Mouse (Mus musculus): ENCODE results near the gene Nrxn3. TPM values are rescaled to one million over a fixed set of nuclear protein-coding genes. Genes with fewer than 3 reads are reported as not detected.

Gene Nrxn3
- total RNA-seq, 2 experiments from 2014 or later, result 0.23 TPM; not detected in 1

DNA sequence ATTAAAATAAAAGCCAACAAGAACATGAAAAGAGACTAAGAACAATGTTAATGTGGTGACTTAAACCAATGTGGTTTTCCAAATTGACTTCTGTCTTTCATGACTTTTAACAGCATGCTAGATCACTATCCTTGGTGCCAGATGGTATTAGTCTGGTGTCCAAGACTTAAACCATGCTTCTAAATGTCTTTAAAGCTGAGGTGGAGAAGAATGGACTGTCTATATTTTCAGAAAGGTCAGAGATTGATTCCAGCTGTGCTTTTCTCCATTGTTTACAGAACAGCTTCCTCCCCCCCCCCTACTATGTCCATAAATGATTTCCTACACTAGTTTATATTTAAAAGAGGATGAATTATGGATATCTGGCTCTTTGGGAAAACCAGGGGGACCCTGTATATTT lies 1473.5 kb downstream of the Nrxn3 start:
- intact Hi-C loops (cut with DNase I), result no loop called here
- no peak for DNase-seq

DNA sequence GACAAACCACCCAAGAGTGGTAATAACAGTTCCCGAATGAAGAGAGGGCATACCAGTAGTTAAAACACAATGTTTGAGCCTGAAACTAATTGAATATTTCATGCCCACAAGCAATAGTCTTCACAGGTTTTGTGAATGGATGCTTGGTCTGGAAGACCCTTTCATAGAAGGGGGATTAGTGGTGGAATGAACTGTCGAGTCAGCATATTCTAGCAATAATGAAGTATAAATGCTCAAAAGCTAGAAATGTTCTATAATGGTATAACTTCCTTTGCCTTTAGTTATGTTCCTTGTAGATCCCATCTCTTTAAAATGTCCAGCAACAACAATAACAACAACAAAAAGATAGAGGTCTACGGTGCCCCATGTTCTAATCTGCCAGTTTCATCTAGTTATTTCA lies 1475.3 kb downstream of the Nrxn3 start:
- no peak for DNase-seq
- intact Hi-C loops (cut with DNase I), result no loop called here

DNA sequence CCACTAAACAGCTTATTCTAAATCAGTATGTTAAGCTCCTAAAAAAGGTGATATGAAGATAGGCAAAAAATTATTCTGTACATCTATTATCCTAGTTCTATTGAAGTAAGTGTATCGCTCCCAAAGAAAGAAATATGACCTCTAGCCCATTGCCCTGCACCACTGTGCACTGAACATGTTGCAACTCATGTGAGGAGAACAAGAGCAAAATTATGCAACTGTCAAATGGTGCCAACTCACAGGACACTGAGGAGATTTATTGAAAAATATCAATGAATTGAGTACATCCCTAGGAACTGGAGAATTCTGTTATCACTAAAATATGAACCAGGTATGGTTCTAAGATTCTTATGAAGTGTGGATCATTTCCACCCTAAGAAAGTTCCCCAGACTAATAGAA lies 1479.8 kb downstream of the Nrxn3 start:
- DNase-seq, result no peak
- intact Hi-C loops (cut with DNase I), result no loop called here

DNA sequence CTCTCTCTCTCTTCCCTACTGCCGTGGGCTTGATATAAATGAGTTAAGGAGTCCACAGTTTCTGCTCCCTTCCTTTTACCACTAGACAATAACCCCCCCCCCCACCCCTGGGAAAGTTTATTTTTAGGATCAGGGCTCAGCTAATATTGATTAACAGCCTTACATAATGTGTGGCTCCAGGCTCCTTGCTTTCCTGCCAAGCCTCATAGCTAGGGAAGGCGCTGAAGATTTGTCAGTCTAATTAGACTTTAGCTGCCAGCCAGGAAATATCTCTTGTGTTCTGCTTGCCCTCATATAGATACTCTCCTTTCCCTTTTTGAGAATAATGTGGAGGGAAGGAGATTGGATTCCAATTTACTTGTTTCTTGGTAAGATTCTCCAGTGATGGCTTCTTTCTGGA lies 1488.7 kb downstream of the Nrxn3 start:
- DNase-seq, result no peak
- intact Hi-C loops (cut with DNase I), result no loop called here

DNA sequence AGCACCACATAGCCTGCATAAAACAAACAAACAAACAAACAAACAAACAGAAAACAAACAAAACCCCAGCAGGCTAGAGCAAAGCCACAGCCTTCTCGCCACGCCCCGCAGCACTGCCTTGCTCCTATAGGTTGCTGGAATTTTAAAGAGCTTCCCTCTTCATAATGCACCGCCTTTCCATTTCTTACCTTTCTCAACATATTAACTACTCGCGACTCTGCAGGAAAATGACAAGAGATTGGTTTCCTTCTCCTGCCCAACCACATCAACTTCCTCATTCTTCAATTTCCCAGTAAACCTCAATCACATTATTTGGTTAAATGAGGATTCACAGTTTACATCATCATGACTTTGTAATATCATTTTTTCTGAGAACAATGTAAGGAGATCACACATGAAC lies 1494.4 kb downstream of the Nrxn3 start:
- intact Hi-C loops (cut with DNase I), result no loop called here
- DNase-seq, result no peak

DNA sequence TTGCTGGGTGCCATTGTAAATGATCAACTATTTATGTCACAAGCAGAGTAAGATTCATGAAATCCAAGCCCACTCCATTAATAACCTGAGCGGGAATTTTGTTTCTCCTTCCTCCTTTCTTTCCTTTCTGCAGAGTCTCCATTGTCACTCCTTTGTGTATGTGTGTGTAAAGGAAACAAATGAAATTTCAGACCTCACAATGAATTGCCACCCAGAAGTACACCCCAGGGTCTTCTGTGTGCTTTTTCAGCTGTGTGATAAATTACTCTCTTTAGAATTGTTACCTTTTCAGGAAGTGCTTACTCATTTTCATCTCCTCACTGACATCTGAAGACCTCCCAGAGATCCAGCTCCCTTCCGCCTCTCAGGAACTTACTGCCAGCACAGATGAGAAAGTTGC lies 1506.4 kb downstream of the Nrxn3 start:
- no peak for DNase-seq
- intact Hi-C loops (cut with DNase I), result no loop called here

DNA sequence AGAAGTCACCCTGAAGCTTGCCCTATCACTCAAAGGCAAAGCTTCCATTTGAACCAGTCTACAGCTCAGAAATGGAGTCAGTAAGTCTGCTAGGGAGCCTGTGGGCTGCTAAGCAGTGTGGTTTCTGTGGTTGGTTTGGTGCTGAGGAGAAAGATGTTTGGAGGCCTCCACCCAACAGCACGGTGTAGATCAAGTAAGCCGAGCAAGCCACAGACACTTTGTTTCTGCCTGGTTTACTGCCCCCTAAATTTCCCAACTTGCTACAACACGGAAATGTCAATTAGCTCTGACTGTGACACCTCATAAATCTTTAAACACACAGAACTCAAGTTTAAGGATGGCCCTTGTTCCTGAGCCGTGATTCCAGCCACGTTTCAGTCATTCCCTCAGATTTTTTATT lies 1513.4 kb downstream of the Nrxn3 start:
- intact Hi-C loops (cut with DNase I), result no loop called here
- no peak for DNase-seq

DNA sequence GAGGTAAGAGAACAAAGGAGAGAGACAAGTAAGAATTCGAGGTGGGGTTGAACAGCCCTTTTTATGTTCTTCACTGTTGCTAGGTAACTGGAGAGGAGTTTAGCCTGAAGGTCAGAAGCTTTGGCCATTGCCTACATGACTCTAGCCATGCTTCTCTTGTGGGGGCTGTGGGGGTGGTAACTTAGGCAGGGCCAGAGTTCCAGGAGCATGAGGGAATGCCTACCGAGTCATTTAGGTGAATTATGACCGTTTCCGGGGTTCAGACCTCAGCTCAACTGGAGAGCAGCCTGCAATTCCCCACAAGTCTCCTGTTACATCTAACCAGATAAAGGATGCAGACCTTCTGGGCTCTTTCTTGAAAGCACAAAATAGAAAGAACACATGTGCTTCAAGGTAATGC lies 1537.6 kb downstream of the Nrxn3 start:
- DNase-seq, result no peak
- intact Hi-C loops (cut with DNase I), result no loop called here

DNA sequence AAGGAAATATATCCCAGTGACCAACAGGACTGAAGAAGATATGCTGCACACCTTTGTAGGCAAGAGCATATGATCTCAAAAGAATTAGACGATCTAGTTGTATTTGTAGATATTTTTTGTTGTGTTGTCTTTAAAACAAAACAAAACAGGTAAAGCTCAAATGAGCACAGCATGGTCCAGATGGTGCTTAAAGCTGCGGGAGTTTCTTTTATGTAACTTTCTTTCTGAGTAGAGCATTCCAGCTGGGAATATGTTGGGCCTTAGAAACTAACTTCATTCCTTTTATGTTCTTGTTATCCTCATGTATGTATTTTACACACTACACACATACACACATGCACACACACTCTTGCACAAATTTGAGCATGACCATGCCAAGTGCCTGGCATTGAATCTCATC lies 1545.4 kb downstream of the Nrxn3 start:
- no peak for DNase-seq
- intact Hi-C loops (cut with DNase I), result no loop called here

DNA sequence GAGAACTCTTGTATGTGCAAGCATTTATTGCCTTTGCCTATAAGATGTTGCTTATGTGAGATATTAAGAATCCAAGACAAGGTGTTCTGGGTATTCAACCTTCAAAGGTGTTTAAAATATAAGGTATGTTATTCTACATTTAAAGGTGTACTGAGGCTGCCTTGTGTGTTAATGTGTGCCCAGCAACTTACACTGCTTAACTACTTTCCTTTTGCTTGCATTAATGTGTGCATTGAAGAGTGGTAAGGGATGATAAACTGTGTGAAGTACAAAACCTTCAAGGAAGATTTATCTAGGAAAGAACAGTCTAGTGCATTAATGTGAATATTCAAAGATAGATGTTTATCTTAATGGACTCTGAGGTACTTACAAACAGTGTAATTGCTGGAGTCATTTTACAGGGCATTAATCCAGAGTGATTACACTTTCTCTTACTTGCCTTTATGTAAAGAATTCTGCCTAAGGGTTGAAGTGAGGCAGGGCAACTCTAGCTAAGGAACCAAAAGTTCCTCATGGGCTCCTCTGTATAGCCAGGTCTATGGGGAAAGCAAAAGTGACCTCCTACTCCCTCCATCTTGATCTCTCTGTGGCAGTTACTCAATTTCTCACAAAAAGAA lies 1548.2 kb downstream of the Nrxn3 start:
- intact Hi-C loops (cut with DNase I), result no loop called here
- no peak for DNase-seq

DNA sequence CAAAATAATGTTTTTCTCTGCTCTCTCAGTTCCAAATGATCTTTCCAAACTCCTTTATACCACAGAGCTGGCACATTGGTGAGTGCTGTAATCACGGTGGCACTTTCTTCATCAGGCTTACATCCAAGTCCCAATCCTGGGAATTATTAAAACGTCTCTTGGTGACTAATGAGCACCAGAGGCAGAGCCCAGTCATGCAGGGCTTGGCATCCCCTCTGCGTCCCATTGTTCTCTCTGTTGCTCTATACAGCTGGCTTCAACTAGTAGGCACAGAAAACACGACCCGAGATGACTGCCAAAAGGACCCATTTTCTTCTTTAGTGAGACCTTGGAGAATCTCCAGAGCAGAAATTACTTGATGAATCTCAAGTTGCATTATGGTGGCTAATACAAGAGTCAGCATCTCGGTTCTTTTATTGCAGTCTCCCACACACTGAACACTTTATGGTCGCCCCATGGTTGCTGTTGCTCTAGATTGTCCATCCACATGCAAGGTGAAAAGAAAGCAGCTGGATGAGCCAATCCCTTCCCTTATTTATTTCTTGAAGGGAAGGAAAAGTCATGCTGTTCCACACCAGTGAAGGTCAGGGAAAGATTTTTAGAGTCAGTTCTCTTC lies 1552.1 kb downstream of the Nrxn3 start:
- no peak for DNase-seq
- intact Hi-C loops (cut with DNase I), result no loop called here

DNA sequence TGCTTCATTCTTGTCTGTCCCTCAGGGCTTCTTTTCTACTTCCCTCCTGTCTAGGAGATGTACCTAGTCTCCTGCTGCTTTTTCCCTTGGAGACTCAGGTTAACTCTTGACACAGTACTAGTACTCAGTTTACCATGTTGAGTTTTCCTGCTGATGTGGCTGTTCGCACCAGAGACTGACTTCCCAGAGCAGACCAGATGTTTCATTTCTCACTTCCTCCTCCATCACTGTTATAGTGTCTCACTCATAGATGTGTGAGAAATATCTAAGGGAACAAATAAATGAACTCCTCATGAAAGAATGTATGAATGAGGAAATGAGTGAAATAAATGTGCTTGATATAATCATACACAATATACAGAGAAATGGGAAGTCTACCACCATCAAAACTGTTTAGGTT lies 1558.6 kb downstream of the Nrxn3 start:
- no peak for DNase-seq
- intact Hi-C loops (cut with DNase I), result no loop called here

DNA sequence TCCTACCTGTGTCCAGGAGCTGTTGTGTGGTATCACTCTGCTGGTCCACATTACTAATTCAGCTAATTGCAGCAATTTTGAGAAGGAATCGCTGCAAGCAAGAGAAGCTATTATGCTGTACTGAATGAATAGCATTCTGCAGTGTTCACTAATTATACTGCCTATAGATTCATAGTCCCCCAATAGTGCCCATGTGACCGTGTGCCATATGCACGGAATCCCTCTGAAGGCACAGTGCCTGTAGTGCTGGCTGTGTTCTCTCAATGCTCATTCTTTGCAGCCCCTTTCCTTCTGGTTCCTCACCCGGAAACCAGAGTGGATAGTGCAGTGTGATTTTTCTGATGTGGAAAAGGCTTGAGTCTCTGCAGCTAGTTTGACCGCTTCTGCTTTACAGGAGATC lies 1560.3 kb downstream of the Nrxn3 start:
- DNase-seq, result no peak
- intact Hi-C loops (cut with DNase I), result no loop called here

DNA sequence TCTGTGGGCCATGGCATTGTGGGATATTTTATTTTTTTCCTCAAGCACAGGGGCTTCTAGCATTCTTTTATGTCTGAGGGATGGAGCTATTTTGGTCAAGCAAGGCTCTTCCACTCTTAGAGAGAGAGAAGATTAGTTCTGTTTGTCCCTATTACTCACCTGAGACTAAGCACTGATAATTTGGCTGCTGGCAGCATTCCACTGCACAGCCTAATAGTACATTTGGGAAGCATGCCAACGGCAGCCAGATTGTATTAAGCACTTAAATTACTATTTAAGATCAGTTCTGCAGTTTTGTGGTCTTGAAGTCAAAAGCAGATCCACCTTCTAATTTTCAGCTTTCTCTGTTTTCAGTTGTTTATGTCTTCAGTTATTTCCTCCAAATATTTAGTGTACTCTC lies 1580.0 kb downstream of the Nrxn3 start:
- no peak for DNase-seq
- intact Hi-C loops (cut with DNase I), result no loop called here

DNA sequence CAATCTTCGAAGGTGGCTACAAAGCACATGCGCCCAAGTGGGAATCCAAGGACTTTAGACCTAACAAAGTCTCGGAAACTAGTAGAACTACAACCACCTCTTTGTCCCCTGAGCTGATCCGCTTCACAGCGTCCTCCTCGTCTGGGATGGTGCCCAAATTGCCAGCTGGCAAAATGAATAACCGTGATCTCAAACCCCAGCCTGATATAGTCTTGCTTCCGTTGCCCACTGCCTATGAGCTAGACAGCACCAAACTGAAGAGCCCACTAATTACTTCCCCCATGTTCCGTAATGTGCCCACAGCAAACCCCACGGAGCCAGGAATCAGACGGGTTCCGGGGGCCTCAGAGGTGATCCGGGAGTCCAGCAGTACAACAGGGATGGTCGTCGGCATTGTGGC lies 1609.1 kb downstream of the Nrxn3 start:
- intact Hi-C loops (cut with DNase I), result no loop called here
- DNase-seq, result no peak

DNA sequence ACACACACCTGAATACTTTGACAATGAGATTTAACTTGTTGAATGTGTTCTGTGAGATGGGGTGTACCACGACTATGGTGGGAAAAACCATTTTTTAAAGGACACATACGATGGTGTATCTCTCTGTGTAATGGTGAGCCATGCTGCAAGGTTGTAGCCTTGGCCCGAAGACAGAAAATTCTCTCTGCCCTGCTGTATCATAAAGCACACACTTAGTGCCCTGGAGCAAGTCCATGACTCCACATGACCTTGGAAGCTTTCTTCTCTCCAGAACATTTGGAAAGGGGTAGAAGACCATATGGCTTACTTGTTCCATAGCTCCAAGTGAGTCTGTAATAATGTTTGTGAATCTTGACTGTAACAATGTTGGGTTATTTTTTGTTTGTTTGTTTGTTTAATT lies 1609.8 kb downstream of the Nrxn3 start:
- intact Hi-C loops (cut with DNase I), result no loop called here

DNA sequence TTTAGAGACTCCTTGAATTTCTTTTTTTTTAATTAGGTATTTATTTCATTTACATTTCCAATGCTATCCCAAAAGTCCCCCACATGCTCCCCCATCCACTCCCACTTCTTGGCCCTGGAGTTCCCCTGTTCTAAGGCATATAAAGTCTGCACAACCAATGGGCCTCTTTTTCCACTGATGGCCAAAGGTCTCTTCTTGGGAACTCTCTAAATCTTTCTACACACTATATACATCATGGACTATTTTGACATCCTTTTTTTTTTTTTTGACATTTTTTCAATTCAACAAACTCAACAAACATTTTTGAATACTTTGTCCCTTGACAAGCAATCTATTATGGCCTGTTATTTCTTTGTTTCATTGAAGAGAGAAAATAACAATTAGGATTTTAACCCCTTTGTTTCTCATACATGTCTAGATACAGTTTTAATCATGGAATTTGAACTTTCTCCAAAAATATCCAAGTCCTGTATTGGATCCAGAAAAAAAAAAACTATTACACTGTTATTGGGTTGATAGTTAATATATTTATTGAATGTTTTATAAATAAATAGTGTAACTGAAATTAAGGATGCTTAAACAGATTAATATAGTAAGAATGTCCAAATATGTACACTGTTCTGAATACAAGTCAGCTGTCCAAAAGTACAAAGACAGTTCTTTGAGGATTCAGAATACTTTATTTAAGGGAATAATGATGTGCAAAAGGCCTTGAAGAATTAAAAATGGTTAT lies 1615.0 kb downstream of the Nrxn3 start:
- DNase-seq, result no peak
- intact Hi-C loops (cut with DNase I), result no loop called here

More for the DNA sequence above, 1609.8 kb downstream of the Nrxn3 start:
- DNase-seq, result no peak

DNA sequence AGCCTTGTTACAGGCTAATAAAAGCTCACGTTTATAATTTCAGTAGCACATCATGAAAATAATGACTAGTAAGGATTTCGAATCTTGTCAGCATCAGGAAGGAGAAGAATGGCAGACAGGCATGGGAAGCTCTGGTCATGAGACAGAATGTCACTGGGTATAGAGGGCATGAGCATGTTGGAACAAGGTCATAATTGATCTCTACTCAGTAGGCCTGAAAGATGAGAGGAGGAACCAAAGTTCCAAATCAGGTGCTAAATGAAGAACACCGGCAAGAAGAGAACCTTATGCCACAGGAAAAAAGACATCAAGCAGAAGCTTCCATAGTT lies 1615.5 kb downstream of the Nrxn3 start:
- DNase-seq, result no peak
- intact Hi-C loops (cut with DNase I), result no loop called here

All from gastrocnemius, postnatal 36 days (tissue).